ENCODE assay signal across 8 mouse cellular contexts in genomic region chr12:73045046-73045723, GRCm38 (mm10). TPM values are rescaled to one million over a fixed set of nuclear protein-coding genes. Genes with fewer than 3 reads are reported as not detected.
DNase-seq lines count a peak whose midpoint lies in the region; ATAC-seq and TF ChIP-seq lines count a peak whose summit lies in the region.

No protein-coding gene starts in this region.

- no peak overlapping the region for H3K9ac ChIP-seq in intestine, postnatal 0 days (ENCODE audit: low read depth, low read length)

- H3K4me2 ChIP-seq in intestine, postnatal 0 days (replicated peaks; ENCODE audit: low read depth) = peak overlapping the region; percentile 64

- no peaks in the 10 kb centered on the region for H3K79me2 ChIP-seq in macrophage (ENCODE audit: inconsistent target)

- no peak overlapping the region for H3K27ac ChIP-seq in layer of hippocampus, adult 2 months
- H3K27ac ChIP-seq in intestine, postnatal 0 days (ENCODE audit: low read depth, low read length) = no peak overlapping the region
- H3K27ac ChIP-seq in macrophage = no peak overlapping the region

- DNase-seq in layer of hippocampus, adult 2 months (ENCODE audit: low spot score in 2 of 2) = no peak
- no peak for DNase-seq in layer of hippocampus, adult 18-20 months (ENCODE audit: low spot score in 2 of 2)
- peak; percentile 56 for DNase-seq in adrenal gland, postnatal 14 days
- DNase-seq in gastrocnemius, postnatal 10 days = peak; percentile 75
- DNase-seq in cerebellum, adult 8-10 months = no peak

- H3K9me3 ChIP-seq in intestine, postnatal 0 days (ENCODE audit: control insufficient read depth) = no peaks in the 10 kb centered on the region

- 1% methylated on average over 45 of the region's 46 CpGs for WGBS in intestine, postnatal 0 days
- WGBS in macrophage (ENCODE audit: missing documents) = under 1% methylated on average over 41 of the region's 46 CpGs

- H3K4me1 ChIP-seq in intestine, postnatal 0 days (replicated peaks; ENCODE audit: control insufficient read depth, insufficient read depth, low read length) = no peaks in the 10 kb centered on the region; the same call in 1 of the 2 replicates

- H3K36me3 ChIP-seq in intestine, postnatal 0 days (ENCODE audit: control insufficient read depth, insufficient read depth) = no peaks in the 10 kb centered on the region
- no peaks in the 10 kb centered on the region for H3K36me3 ChIP-seq in macrophage (ENCODE audit: inconsistent target)

- peak overlapping the region; percentile 41 for H3K4me3 ChIP-seq in layer of hippocampus, adult 2 months
- H3K4me3 ChIP-seq in intestine, postnatal 0 days (ENCODE audit: low read depth, low read length) = peak overlapping the region; percentile 42
- peak overlapping the region; percentile 11; the same call in 1 of the 2 replicates for H3K4me3 ChIP-seq in macrophage (ENCODE audit: inconsistent target)

- peaks cover 100% of the 10 kb centered on the region for H3K27me3 ChIP-seq in intestine, postnatal 0 days (replicated peaks; ENCODE audit: control insufficient read depth, insufficient read depth, low read length)

- TF ChIP-seq CTCF in layer of hippocampus, adult 2 months (conservative IDR thresholded peaks at IDR 0.05) = no peak
- TF ChIP-seq CTCF in intestine, postnatal 0 days (IDR thresholded peaks at IDR 0.05; ENCODE audit: low read depth) = 0 out of 2 replicates have a peak, but pooled peaks have one; percentile 9

- ATAC-seq in intestine, postnatal 0 days = no peak
- no peak for ATAC-seq in megakaryocyte progenitor cell, adult 5-6 weeks (replicated peaks; ENCODE audit: poor library complexity)

RNA-seq across cellular contexts. Expression of gene Six1, which starts 8.5 kb away (rescaled TPM):
- under 1 TPM; 0.18 to 0.20 TPM for total RNA-seq in layer of hippocampus, adult 2 months (2021)
- total RNA-seq in layer of hippocampus, adult 18-20 months (2021) = under 1 TPM; 0.15 to 0.69 TPM
- total RNA-seq in adrenal gland, postnatal 14 days (2021) = 4.3 and 5.2 TPM in 2 replicates
- 10 to 100 TPM; 38.1 to 44.1 TPM for total RNA-seq in gastrocnemius, postnatal 10 days (2021)
- polyA plus RNA-seq in intestine, postnatal 0 days (2015; fragmentation: Nextera tagmentation; extraction: Ambion mirVana) = not detected in 2 replicates
- 1 to 10 TPM in 5 of 26 experiments, under 1 TPM in 3, not detected in 18; 0.22 to 8.0 (median 2.8) TPM for total RNA-seq in macrophage (2018; cell fraction: chromatin; rRNA removed)
- total RNA-seq in macrophage (2018; cell fraction: cytosol; rRNA removed) = 1 to 10 TPM in 2 of 26 experiments, under 1 TPM in 22, not detected in 2; 0.03 to 3.8 (median 0.14) TPM
- total RNA-seq in macrophage (2018; cell fraction: nucleus; rRNA removed) = 10 to 100 TPM in 1 of 26 experiments, 1 to 10 TPM in 4, under 1 TPM in 8, not detected in 13; 0.14 to 11.5 (median 0.75) TPM
- 0.09 TPM in 1 of 3 replicates, not detected in the others for polyA plus RNA-seq in macrophage (2018)
- 0.10 and 0.35 TPM in 2 replicates for total RNA-seq in megakaryocyte progenitor cell, adult 5-6 weeks (2015)
- total RNA-seq in megakaryocyte progenitor cell, adult 5-6 weeks (2017) = 0.25 TPM in 1 of 2 replicates, not detected in the other

Comparison
In these comparisons a context has a peak if more than half of its experiments do, and no peak if none do; other contexts are left out.
1. DNase-seq: peak in adrenal gland, postnatal 14 days (single experiment) and gastrocnemius, postnatal 10 days (single experiment); none in layer of hippocampus, adult 2 months (0 of 2), layer of hippocampus, adult 18-20 months (0 of 2) and cerebellum, adult 8-10 months (single experiment).
2. Peak in every context shown above with its lines, with median percentiles within 50 percentile points of each other: H3K4me3 ChIP-seq.